Mouse (Mus musculus) limb, embryonic 12.5 days (tissue): Measurements from ENCODE around the gene Rbm5. TPM values are rescaled to one million over a fixed set of nuclear protein-coding genes. Genes with fewer than 3 reads are reported as not detected.
A peak's percentile ranks its signal among the peaks of the same experiment; 100 is the strongest.

Source experiments
- ATAC-seq: fragments of 200-750 bp; cut with Nextera tagmentation; 2 replicates; pipeline ENCODE4 v1.8.0; 2017; ENCODE audit warnings: low read depth, moderate TSS enrichment; ENCODE audit not compliant: insufficient number of reproducible peaks, insufficient read depth, low FRiP score, low TSS enrichment
- H3K27ac ChIP-seq: fragments of 300-500 bp; sonication (generic); 2 replicates; pipeline ENCODE4 v1.5.1; 2016; ENCODE audit warnings: mild to moderate bottlenecking, moderate library complexity
- H3K27me3 ChIP-seq: fragments of 300-500 bp; sonication (generic); 2 replicates; pipeline ENCODE4 v1.6.1; 2016; ENCODE audit warnings: mild to moderate bottlenecking, moderate library complexity
- H3K36me3 ChIP-seq: fragments of 300-500 bp; sonication (generic); 2 replicates; pipeline ENCODE4 v1.6.1; 2016; ENCODE audit warnings: mild to moderate bottlenecking, moderate library complexity
- H3K4me1 ChIP-seq: fragments of 300-500 bp; sonication (generic); replicated peaks from 2 replicates; pipeline ENCODE4 v1.6.1; 2016
- H3K4me2 ChIP-seq: fragments of 300-500 bp; sonication (generic); 2 replicates; pipeline ENCODE4 v1.6.1; 2016; ENCODE audit warnings: mild to moderate bottlenecking, moderate library complexity
- H3K4me3 ChIP-seq: fragments of 300-500 bp; sonication (generic); replicated peaks from 2 replicates; pipeline ENCODE4 v1.5.1; 2016; ENCODE audit warnings: mild to moderate bottlenecking
- H3K9ac ChIP-seq: fragments of 300-500 bp; sonication (generic); replicated peaks from 2 replicates; pipeline ENCODE4 v1.6.1; 2016; ENCODE audit warnings: mild to moderate bottlenecking, moderate library complexity
- H3K9me3 ChIP-seq: fragments of 300-500 bp; sonication (generic); 2 replicates; pipeline ENCODE4 v1.6.1; 2016; ENCODE audit warnings: mild to moderate bottlenecking, moderate library complexity
- WGBS: fragments of 180-500 bp; shearing (Covaris S2); methylation state at CpG from one replicate; pipeline ENCODE4 v1.1.7; 2016; 5-methylcytosine and 5-hydroxymethylcytosine counted together
- polyA plus RNA-seq: library from polyadenylated mRNA; unstranded; fragments of >200 nt; fragmentation: Nextera tagmentation; extraction: Ambion mirVana; gene quantifications from 2 replicates; pipeline ENCODE4 v1.2.1, GENCODE M21; 2016

Rbm5 gene
- polyA plus RNA-seq, 1 experiment from 2014 or later = 239 TPM

GRCm38 (mm10) chr9:107729709-107730108 is 41.1 kb downstream of the Rbm5 start:
- H3K4me2 ChIP-seq = no peak overlapping the region

GRCm38 (mm10) chr9:107728919-107729670 is 41.7 kb downstream of the Rbm5 start:
- WGBS = 62% methylated on average over 6 of the region's 6 CpGs
- Histone ChIP-seq H3K4me2 (no peak overlapping the region), H3K4me1 (peaks cover 67% of the 10 kb centered on the region), H3K27me3 (no peaks in the 10 kb centered on the region), H3K9me3 (no peaks in the 10 kb centered on the region), H3K36me3 (no peaks in the 10 kb centered on the region), H3K4me3 (no peak overlapping the region), H3K27ac (peak overlapping the region; percentile 45; the same call in 1 of the 2 replicates), H3K9ac (no peak overlapping the region)
- ATAC-seq = no peak

More at GRCm38 (mm10) chr9:107729709-107730108, 41.1 kb downstream of the Rbm5 start:
- Histone ChIP-seq H3K27ac (peak overlapping the region; percentile 70), H3K9me3 (no peaks in the 10 kb centered on the region), H3K4me3 (no peak overlapping the region), H3K27me3 (no peaks in the 10 kb centered on the region), H3K9ac (no peak overlapping the region), H3K4me1 (peaks cover 67% of the 10 kb centered on the region), H3K36me3 (no peaks in the 10 kb centered on the region)
- no peak for ATAC-seq
- 25% methylated on average over 3 of the region's 3 CpGs for WGBS

GRCm38 (mm10) chr9:107727041-107727440 is 43.8 kb downstream of the Rbm5 start:
- peak overlapping the region; percentile 57 for H3K27ac ChIP-seq
- no peak overlapping the region for H3K4me2 ChIP-seq
- no peaks in the 10 kb centered on the region for H3K9me3 ChIP-seq
- H3K4me3 ChIP-seq = no peak overlapping the region
- H3K4me1 ChIP-seq = peaks cover 87% of the 10 kb centered on the region
- H3K27me3 ChIP-seq = no peaks in the 10 kb centered on the region
- H3K9ac ChIP-seq = no peak overlapping the region
- ATAC-seq = no peak
- no peaks in the 10 kb centered on the region for H3K36me3 ChIP-seq
- 39% methylated on average over 3 of the region's 3 CpGs for WGBS

- no peaks in the 10 kb centered on the region for H3K27me3 ChIP-seq
- H3K9ac ChIP-seq = no peak overlapping the region
- no peaks in the 10 kb centered on the region for H3K9me3 ChIP-seq
- ATAC-seq = no peak
- H3K4me3 ChIP-seq = no peak overlapping the region
- 81% methylated on average over 1 of the region's 1 CpGs for whole genome bisulfite sequencing
- H3K27ac ChIP-seq = peak overlapping the region; percentile 89
- peaks cover 81% of the 10 kb centered on the region for H3K4me1 ChIP-seq
- no peaks in the 10 kb centered on the region for H3K36me3 ChIP-seq
- no peak overlapping the region for H3K4me2 ChIP-seq
These were observed 46.0 kb downstream of the Rbm5 start for GRCm38 (mm10) chr9:107724796-107725195.

DNA sequence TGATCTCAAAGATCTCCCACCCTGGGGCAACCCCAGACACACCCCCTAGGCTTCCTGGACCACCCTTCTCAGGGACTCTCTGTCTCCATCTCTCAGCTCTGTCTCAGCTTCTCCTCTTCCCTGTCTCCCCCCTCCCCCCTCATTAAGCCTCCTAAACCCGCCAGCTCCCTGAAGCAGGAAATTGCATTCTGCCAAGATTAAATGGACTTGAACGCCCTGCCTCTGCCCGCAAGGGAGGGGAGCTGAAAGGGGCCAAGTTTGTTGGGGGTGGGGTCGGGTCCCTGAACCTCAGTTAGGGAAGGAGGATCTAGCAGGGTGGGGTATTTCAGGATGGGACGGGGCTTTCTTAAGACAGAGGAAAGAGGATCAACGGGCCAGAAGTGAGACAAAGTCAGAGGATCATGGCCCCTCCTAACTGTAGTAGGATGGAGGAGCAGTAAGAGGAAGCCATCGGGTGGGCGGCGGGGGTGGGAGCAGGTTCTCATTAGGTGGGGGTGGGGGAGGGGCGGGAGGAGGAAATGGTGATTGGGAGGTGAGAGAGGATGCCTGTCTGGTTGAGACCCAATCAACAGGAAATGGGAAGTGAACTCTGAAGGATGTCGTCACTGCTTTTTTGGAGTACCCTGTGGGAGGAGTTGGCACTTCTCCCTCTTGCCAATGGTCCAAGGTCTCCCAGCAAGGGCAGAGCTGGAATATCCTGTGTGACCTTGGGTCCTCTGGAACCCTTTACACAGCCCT is 46.8 kb downstream of the Rbm5 start:
- 0 out of 2 replicates have a peak overlapping the region, but pooled peaks have one; percentile 1 for H3K4me3 ChIP-seq
- no peaks in the 10 kb centered on the region for H3K27me3 ChIP-seq
- no peaks in the 10 kb centered on the region for H3K9me3 ChIP-seq
- H3K36me3 ChIP-seq = no peaks in the 10 kb centered on the region
- H3K27ac ChIP-seq = peak overlapping the region; percentile 89
- peak; percentile 67 for ATAC-seq
- H3K4me2 ChIP-seq = peak overlapping the region; percentile 44
- WGBS = 3% methylated on average over 11 of the region's 11 CpGs
- no peak overlapping the region; the same call in 1 of the 2 replicates for H3K9ac ChIP-seq
- H3K4me1 ChIP-seq = peaks cover 72% of the 10 kb centered on the region

- ATAC-seq = no peak
- H3K4me2 ChIP-seq = peak overlapping the region; percentile 44
- no peak overlapping the region for H3K4me3 ChIP-seq
- peak overlapping the region; percentile 89 for H3K27ac ChIP-seq
- H3K27me3 ChIP-seq = no peaks in the 10 kb centered on the region
- H3K9me3 ChIP-seq = no peaks in the 10 kb centered on the region
- H3K36me3 ChIP-seq = no peaks in the 10 kb centered on the region
- peak overlapping the region; percentile 31; the same call in 1 of the 2 replicates for H3K9ac ChIP-seq
- H3K4me1 ChIP-seq = peaks cover 66% of the 10 kb centered on the region
- 18% methylated on average over 6 of the region's 6 CpGs for WGBS
These were observed 47.5 kb downstream of the Rbm5 start for GRCm38 (mm10) chr9:107723292-107723691.

GRCm38 (mm10) chr9:107718781-107719540 is 51.8 kb downstream of the Rbm5 start:
- Histone ChIP-seq H3K9ac (no peak overlapping the region), H3K4me3 (no peak overlapping the region), H3K36me3 (no peaks in the 10 kb centered on the region), H3K4me1 (peaks cover 67% of the 10 kb centered on the region), H3K9me3 (no peaks in the 10 kb centered on the region), H3K27me3 (no peaks in the 10 kb centered on the region), H3K27ac (no peak overlapping the region), H3K4me2 (no peak overlapping the region)
- 83% methylated on average over 10 of the region's 10 CpGs for WGBS
- no peak for ATAC-seq

DNA sequence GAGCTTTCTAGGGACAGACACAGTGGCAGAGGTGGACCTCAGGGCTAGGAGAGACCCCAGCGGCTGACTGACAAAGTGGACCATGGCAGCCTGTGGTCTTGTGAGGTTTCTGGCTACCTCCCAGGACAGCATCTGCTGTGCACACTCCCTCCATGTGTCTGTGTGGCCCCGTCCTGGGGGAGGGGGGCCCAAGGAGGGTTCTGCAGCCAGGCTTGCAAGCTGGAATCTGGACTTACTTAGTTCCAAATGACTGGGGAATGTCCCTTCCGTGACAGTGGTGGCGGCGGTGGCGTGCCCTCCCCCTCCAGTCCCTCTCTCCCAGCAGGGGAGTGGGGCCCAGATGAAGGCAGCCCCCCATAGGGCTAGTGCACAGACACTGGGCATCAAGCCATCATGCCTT is 53.8 kb downstream of the Rbm5 start:
- H3K4me2 ChIP-seq = 0 out of 2 replicates have a peak overlapping the region, but pooled peaks have one; percentile 16
- H3K9me3 ChIP-seq = no peaks in the 10 kb centered on the region
- H3K4me1 ChIP-seq = peaks cover 55% of the 10 kb centered on the region
- H3K27ac ChIP-seq = peak overlapping the region; percentile 94
- no peaks in the 10 kb centered on the region for H3K27me3 ChIP-seq
- 0 out of 2 replicates have a peak overlapping the region, but pooled peaks have one; percentile 1 for H3K9ac ChIP-seq
- H3K36me3 ChIP-seq = no peaks in the 10 kb centered on the region
- H3K4me3 ChIP-seq = no peak overlapping the region
- whole genome bisulfite sequencing = 9% methylated on average over 6 of the region's 6 CpGs
- no peak for ATAC-seq

GRCm38 (mm10) chr9:107715632-107716031 is 55.2 kb downstream of the Rbm5 start:
- H3K9ac ChIP-seq = no peak overlapping the region
- H3K27ac ChIP-seq = peak overlapping the region; percentile 94
- H3K27me3 ChIP-seq = no peaks in the 10 kb centered on the region
- no peaks in the 10 kb centered on the region for H3K9me3 ChIP-seq
- ATAC-seq = no peak
- H3K4me2 ChIP-seq = no peak overlapping the region
- H3K4me1 ChIP-seq = peaks cover 47% of the 10 kb centered on the region
- H3K4me3 ChIP-seq = no peak overlapping the region
- no peaks in the 10 kb centered on the region for H3K36me3 ChIP-seq
- WGBS = 82% methylated on average over 2 of the region's 2 CpGs

- peak; percentile 69 for ATAC-seq
- peak overlapping the region; percentile 30 for H3K4me2 ChIP-seq
- H3K4me1 ChIP-seq = peaks cover 54% of the 10 kb centered on the region
These were observed 56.4 kb downstream of the Rbm5 start for GRCm38 (mm10) chr9:107714221-107714952.

More at GRCm38 (mm10) chr9:107714221-107714952, 56.4 kb downstream of the Rbm5 start:
- no peaks in the 10 kb centered on the region for H3K27me3 ChIP-seq
- 6% methylated on average over 12 of the region's 12 CpGs for WGBS
- H3K27ac ChIP-seq = peak overlapping the region; percentile 94
- H3K36me3 ChIP-seq = no peaks in the 10 kb centered on the region
- H3K9ac ChIP-seq = 0 out of 2 replicates have a peak overlapping the region, but pooled peaks have one; percentile 4
- no peaks in the 10 kb centered on the region for H3K9me3 ChIP-seq
- no peak overlapping the region; the same call in 1 of the 2 replicates for H3K4me3 ChIP-seq
